Mouse (Mus musculus): Measurements from ENCODE around the gene Gm29427.

GRCm38 (mm10) chr1:130734452-130734851 is 18.9 kb upstream of the Gm29427 start:
- TF ChIP-seq CTCF (IDR thresholded peaks at IDR 0.05; ENCODE audit: low read depth, low read length) (no peak), POLR2A (IDR thresholded peaks at IDR 0.05; ENCODE audit: borderline replicate concordance, low read depth, low read length) (no peak)

All from bone marrow macrophage, adult 2 months (primary cell).